ENCODE assay signal across 23 mouse cellular contexts in the genomic region with DNA sequence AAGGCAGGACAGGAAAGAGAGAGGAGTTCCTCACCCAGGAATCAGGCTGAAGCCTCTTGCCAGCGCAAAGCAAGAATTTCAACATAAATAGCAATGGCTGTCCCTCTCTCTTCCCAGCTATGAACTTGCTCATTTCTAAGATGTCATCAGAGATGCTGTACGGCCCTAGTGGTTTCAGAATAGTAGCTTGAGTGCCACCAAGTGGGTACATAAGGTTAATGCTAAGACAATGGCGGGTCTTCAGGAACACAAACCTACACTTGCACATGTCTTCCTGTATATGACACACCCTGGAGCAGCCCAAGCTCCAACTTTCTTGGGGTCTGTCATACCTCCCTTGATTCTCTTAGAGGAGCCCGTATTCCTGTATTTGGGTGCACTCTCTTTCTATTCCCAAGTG. TPM values are rescaled to one million over a fixed set of nuclear protein-coding genes. Genes with fewer than 3 reads are reported as not detected.
A peak's percentile ranks its signal among the peaks of the same experiment; 100 is the strongest.
DNase-seq lines count a peak whose midpoint lies in the region; ATAC-seq and TF ChIP-seq lines count a peak whose summit lies in the region.
"Had no signal": no experiment of that assay in that cellular context is flagged by ENCODE, and none has a peak within 500 bp of the region (broad histone marks: within the 10 kb centered on the region; RNA-seq: fewer than 3 reads in every experiment).

No protein-coding gene starts in this region.

- no peaks in the 10 kb centered on the region for H3K27me3 ChIP-seq in midbrain, postnatal 0 days (ENCODE audit: insufficient read depth, low read length)
- no peaks in the 10 kb centered on the region for H3K27me3 ChIP-seq in midbrain, embryonic 15.5 days (replicated peaks)
- H3K27me3 ChIP-seq in stomach, postnatal 0 days (ENCODE audit: control insufficient read depth, insufficient read depth, low read length) = no peaks in the 10 kb centered on the region
- no peaks in the 10 kb centered on the region for H3K27me3 ChIP-seq in hindbrain, embryonic 14.5 days (ENCODE audit: control insufficient read depth, insufficient read depth, low read length)
- H3K27me3 ChIP-seq: stomach, embryonic 15.5 days had no signal

- H3K9me3 ChIP-seq in midbrain, postnatal 0 days (ENCODE audit: low read length) = no peaks in the 10 kb centered on the region
- H3K9me3 ChIP-seq in midbrain, embryonic 15.5 days = no peaks in the 10 kb centered on the region
- no peaks in the 10 kb centered on the region for H3K9me3 ChIP-seq in stomach, postnatal 0 days (ENCODE audit: control insufficient read depth, low read length)
- H3K9me3 ChIP-seq in hindbrain, embryonic 14.5 days (ENCODE audit: control insufficient read depth, low read length) = no peaks in the 10 kb centered on the region
- H3K9me3 ChIP-seq: limb, embryonic 10.5 days; stomach, embryonic 15.5 days had no signal

- no peaks in the 10 kb centered on the region for H3K4me1 ChIP-seq in midbrain, postnatal 0 days (ENCODE audit: insufficient read depth, low read length)
- H3K4me1 ChIP-seq in midbrain, embryonic 15.5 days = no peaks in the 10 kb centered on the region
- H3K4me1 ChIP-seq in stomach, postnatal 0 days (replicated peaks; ENCODE audit: control insufficient read depth, insufficient read depth) = no peaks in the 10 kb centered on the region
- no peaks in the 10 kb centered on the region for H3K4me1 ChIP-seq in hindbrain, embryonic 14.5 days (replicated peaks; ENCODE audit: control insufficient read depth, insufficient read depth, low read length)
- H3K4me1 ChIP-seq: limb, embryonic 10.5 days; stomach, embryonic 15.5 days had no signal

- no peak overlapping the region for H3K9ac ChIP-seq in midbrain, postnatal 0 days (replicated peaks; ENCODE audit: low read length, poor library complexity, severe bottlenecking)
- no peak overlapping the region for H3K9ac ChIP-seq in midbrain, embryonic 15.5 days
- no peak overlapping the region for H3K9ac ChIP-seq in stomach, postnatal 0 days (ENCODE audit: low read length)
- no peak overlapping the region for H3K9ac ChIP-seq in hindbrain, embryonic 14.5 days
- H3K9ac ChIP-seq: liver, embryonic 14.5 days; stomach, embryonic 15.5 days had no signal

- 70% methylated on average over 4 of the region's 4 CpGs for WGBS in midbrain, postnatal 0 days
- 70% methylated on average over 4 of the region's 4 CpGs for WGBS in midbrain, embryonic 15.5 days
- WGBS in stomach, postnatal 0 days = 72% methylated on average over 4 of the region's 4 CpGs
- WGBS in hindbrain, embryonic 14.5 days = 69% methylated on average over 4 of the region's 4 CpGs

- H3K4me2 ChIP-seq in midbrain, postnatal 0 days (ENCODE audit: low read depth, low read length, poor library complexity, severe bottlenecking) = no peak overlapping the region
- no peak overlapping the region for H3K4me2 ChIP-seq in midbrain, embryonic 15.5 days
- H3K4me2 ChIP-seq in stomach, postnatal 0 days (replicated peaks; ENCODE audit: low read depth) = no peak overlapping the region
- H3K4me2 ChIP-seq in hindbrain, embryonic 14.5 days (replicated peaks) = no peak overlapping the region
- H3K4me2 ChIP-seq: stomach, embryonic 15.5 days had no signal

- no peak for ATAC-seq in midbrain, postnatal 0 days (ENCODE audit: low FRiP score)
- no peak for ATAC-seq in midbrain, embryonic 15.5 days (replicated peaks)
- ATAC-seq in stomach, postnatal 0 days (ENCODE audit: low FRiP score, low TSS enrichment) = no peak
- ATAC-seq in hindbrain, embryonic 14.5 days (ENCODE audit: low FRiP score) = no peak
- ATAC-seq: inflammation-experienced regulatory T-cells, adult 6 months had no signal

- intact Hi-C loops in left cerebral cortex, postnatal 14 days (cut with DNase I) = no loop called here

- TF ChIP-seq CTCF in midbrain, postnatal 0 days (IDR thresholded peaks at IDR 0.05) = peak; percentile 59
- peak; percentile 15; the same call in 1 of the 2 replicates for TF ChIP-seq CTCF in stomach, postnatal 0 days (IDR thresholded peaks at IDR 0.05; ENCODE audit: low read depth)

- DNase-seq in heart, adult 11 months = peak; percentile 68
- no peak for DNase-seq in heart, adult 9 months (ENCODE audit: low spot score in 2 of 2)
- peak; percentile 46 for DNase-seq in midbrain, postnatal 0 days (ENCODE audit: low spot score)
- peak; percentile 24 for DNase-seq in c-Kit-positive CD71-negative TER-119-negative erythroid progenitor cells, embryonic 14.5 days (ENCODE audit: low read depth)
- no peak for DNase-seq in stomach, postnatal 0 days (ENCODE audit: low spot score)
- DNase-seq in hindbrain, embryonic 14.5 days (ENCODE audit: low spot score) = no peak
- DNase-seq in left cerebral cortex, postnatal 14 days (ENCODE audit: low spot score in 2 of 2) = no peak
- DNase-seq: cerebellum, adult 9-11 months; heart, adult 2 months; heart, postnatal 10 days; kidney, postnatal 25 days; layer of hippocampus, postnatal 36 days; right cerebral cortex, postnatal 25 days had no signal

- H3K27ac ChIP-seq in midbrain, postnatal 0 days (ENCODE audit: low read depth, low read length) = no peak overlapping the region
- H3K27ac ChIP-seq in midbrain, embryonic 15.5 days = no peak overlapping the region
- no peak overlapping the region for H3K27ac ChIP-seq in stomach, postnatal 0 days (replicated peaks)
- no peak overlapping the region for H3K27ac ChIP-seq in hindbrain, embryonic 14.5 days
- H3K27ac ChIP-seq: heart, adult 2 months; limb, embryonic 10.5 days; liver, embryonic 14.5 days; stomach, embryonic 15.5 days had no signal

- no peak overlapping the region for H3K4me3 ChIP-seq in midbrain, postnatal 0 days (ENCODE audit: low read depth, low read length)
- no peak overlapping the region for H3K4me3 ChIP-seq in midbrain, embryonic 15.5 days
- no peak overlapping the region for H3K4me3 ChIP-seq in stomach, postnatal 0 days (ENCODE audit: low read depth, low read length)
- no peak overlapping the region for H3K4me3 ChIP-seq in hindbrain, embryonic 14.5 days (replicated peaks; ENCODE audit: low read length)
- H3K4me3 ChIP-seq: heart, adult 2 months; limb, embryonic 10.5 days; megakaryocyte, embryonic 14.5 days; myocyte; stomach, embryonic 15.5 days had no signal

- TF ChIP-seq EP300 in stomach, postnatal 0 days (optimal IDR thresholded peaks at IDR 0.05) = no peak

- no peaks in the 10 kb centered on the region; the same call in 1 of the 2 replicates for H3K36me3 ChIP-seq in midbrain, postnatal 0 days (ENCODE audit: insufficient read depth, low read length)
- no peaks in the 10 kb centered on the region for H3K36me3 ChIP-seq in midbrain, embryonic 15.5 days (replicated peaks)
- H3K36me3 ChIP-seq in stomach, postnatal 0 days (ENCODE audit: control insufficient read depth, insufficient read depth, low read length) = no peaks in the 10 kb centered on the region
- H3K36me3 ChIP-seq in hindbrain, embryonic 14.5 days (replicated peaks; ENCODE audit: control insufficient read depth, insufficient read depth) = no peaks in the 10 kb centered on the region
- H3K36me3 ChIP-seq: limb, embryonic 10.5 days; stomach, embryonic 15.5 days had no signal

RNA-seq across cellular contexts. Expression of a gene that starts 32.0 kb away (rescaled TPM):
- total RNA-seq in midbrain, postnatal 0 days (2014; rRNA removed) = 20.6 and 22.2 TPM in 2 replicates
- polyA plus RNA-seq in midbrain, postnatal 0 days (2015; fragmentation: Nextera tagmentation; extraction: Ambion mirVana) = 12.9 and 13.0 TPM in 2 replicates
- polyA plus RNA-seq in midbrain, embryonic 15.5 days (2015; fragmentation: Nextera tagmentation; extraction: Ambion mirVana) = 22.2 and 24.9 TPM in 2 replicates
- polyA plus RNA-seq in stomach, postnatal 0 days (2015; fragmentation: Nextera tagmentation; extraction: Ambion mirVana) = 2.5 and 2.6 TPM in 2 replicates
- 18.5 and 19.4 TPM in 2 replicates for polyA plus RNA-seq in hindbrain, embryonic 14.5 days (2014; fragmentation: Nextera tagmentation; extraction: Ambion mirVana)
- total RNA-seq in left cerebral cortex, postnatal 14 days (2021) = 10 to 100 TPM; 15.8 to 16.7 TPM

RNA-seq across cellular contexts. Expression of a gene that starts 51.3 kb away (rescaled TPM):
- 24.0 and 58.3 TPM in 2 replicates for total RNA-seq in midbrain, postnatal 0 days (2014; rRNA removed)
- 22.7 and 23.4 TPM in 2 replicates for polyA plus RNA-seq in midbrain, postnatal 0 days (2015; fragmentation: Nextera tagmentation; extraction: Ambion mirVana)
- polyA plus RNA-seq in midbrain, embryonic 15.5 days (2015; fragmentation: Nextera tagmentation; extraction: Ambion mirVana) = 21.6 and 23.3 TPM in 2 replicates
- 30.2 and 35.9 TPM in 2 replicates for polyA plus RNA-seq in stomach, postnatal 0 days (2015; fragmentation: Nextera tagmentation; extraction: Ambion mirVana)
- polyA plus RNA-seq in hindbrain, embryonic 14.5 days (2014; fragmentation: Nextera tagmentation; extraction: Ambion mirVana) = 21.0 and 33.4 TPM in 2 replicates
- total RNA-seq in left cerebral cortex, postnatal 14 days (2021) = 10 to 100 TPM; 23.4 to 24.2 TPM

RNA-seq across cellular contexts. Expression of a gene that starts 51.4 kb away (rescaled TPM):
- total RNA-seq in midbrain, postnatal 0 days (2014; rRNA removed) = 23.3 and 25.9 TPM in 2 replicates
- 6.9 and 7.4 TPM in 2 replicates for polyA plus RNA-seq in midbrain, postnatal 0 days (2015; fragmentation: Nextera tagmentation; extraction: Ambion mirVana)
- 12.1 and 12.4 TPM in 2 replicates for polyA plus RNA-seq in midbrain, embryonic 15.5 days (2015; fragmentation: Nextera tagmentation; extraction: Ambion mirVana)
- 7.3 and 8.4 TPM in 2 replicates for polyA plus RNA-seq in stomach, postnatal 0 days (2015; fragmentation: Nextera tagmentation; extraction: Ambion mirVana)
- 10.5 and 12.6 TPM in 2 replicates for polyA plus RNA-seq in hindbrain, embryonic 14.5 days (2014; fragmentation: Nextera tagmentation; extraction: Ambion mirVana)
- 10 to 100 TPM; 16.4 to 16.8 TPM for total RNA-seq in left cerebral cortex, postnatal 14 days (2021)

RNA-seq across cellular contexts. Expression of a gene that starts 53.2 kb away (rescaled TPM):
- not detected in 2 replicates for total RNA-seq in midbrain, postnatal 0 days (2014; rRNA removed)
- polyA plus RNA-seq in midbrain, postnatal 0 days (2015; fragmentation: Nextera tagmentation; extraction: Ambion mirVana) = 0.83 TPM in 1 of 2 replicates, not detected in the other
- polyA plus RNA-seq in midbrain, embryonic 15.5 days (2015; fragmentation: Nextera tagmentation; extraction: Ambion mirVana) = not detected in 2 replicates
- not detected in 2 replicates for polyA plus RNA-seq in stomach, postnatal 0 days (2015; fragmentation: Nextera tagmentation; extraction: Ambion mirVana)
- not detected in 2 replicates for polyA plus RNA-seq in hindbrain, embryonic 14.5 days (2014; fragmentation: Nextera tagmentation; extraction: Ambion mirVana)
- not detected for total RNA-seq in left cerebral cortex, postnatal 14 days (2021)
- total RNA-seq: adrenal gland, adult 18-20 months; heart, adult 2 months; heart, postnatal 10 days; layer of hippocampus, postnatal 36 days had no signal
- polyA plus RNA-seq: embryonic facial prominence, embryonic 11.5 days; forebrain, embryonic 11.5 days; heart, adult 2 months; inflammation-experienced regulatory T-cells, adult 6 months; limb, embryonic 10.5 days; liver, embryonic 14.5 days; myocyte; stomach, embryonic 15.5 days had no signal

Comparison
In these comparisons a context has a peak if more than half of its experiments do, and no peak if none do; other contexts are left out.
1. DNase-seq: peak in heart, adult 11 months (single experiment), midbrain, postnatal 0 days (single experiment) and c-Kit-positive CD71-negative TER-119-negative erythroid progenitor cells, embryonic 14.5 days (single experiment); none in heart, adult 9 months (0 of 2), stomach, postnatal 0 days (single experiment), hindbrain, embryonic 14.5 days (single experiment) and left cerebral cortex, postnatal 14 days (0 of 2).